Mouse (Mus musculus) CH12.LX (cell line): ENCODE results near the gene Atrip. TPM values are rescaled to one million over a fixed set of nuclear protein-coding genes. Genes with fewer than 3 reads are reported as not detected.

Experiments
- polyA plus RNA-seq: library from polyadenylated mRNA; unstranded; fragments of >175 nt; gene quantifications from 2 replicates; pipeline ENCODE4 v1.2.1, GENCODE M21; 2012; ENCODE audit warnings: low read depth; ENCODE audit not compliant: insufficient read length
- total RNA-seq, 2 experiments: library from RNA; depleted of rRNA; stranded (reverse); fragments of 300-350 nt in 1 of 2; fragments of >200 nt in 1 of 2; gene quantifications; 2 replicates each; pipeline ENCODE4 v1.2.3; 2012 to 2014

Atrip gene
- total and polyA plus RNA-seq, 3 experiments = 17.6 to 24.1 (median 18.0) TPM

Other genes starting within 250 kb of the Atrip start
- gene Celsr3, start 247.8 kb downstream of the Atrip start, total RNA-seq (2012; rRNA removed) = 0.04 and 0.29 TPM in 2 replicates
- not detected in 2 replicates for gene Celsr3, start 247.8 kb downstream of the Atrip start, total RNA-seq (2014; rRNA removed)
- 0.04 TPM in 1 of 2 replicates, not detected in the other for gene Celsr3, start 247.8 kb downstream of the Atrip start, polyA plus RNA-seq
- gene Slc26a6, start 220.8 kb downstream of the Atrip start, total RNA-seq (2012; rRNA removed) = 5.0 and 5.2 TPM in 2 replicates
- gene Slc26a6, start 220.8 kb downstream of the Atrip start, total RNA-seq (2014; rRNA removed) = 3.4 and 5.0 TPM in 2 replicates
- 8.3 and 10.0 TPM in 2 replicates for gene Slc26a6, start 220.8 kb downstream of the Atrip start, polyA plus RNA-seq
- gene Tmem89, start 159.5 kb downstream of the Atrip start, total RNA-seq (2012; rRNA removed) = not detected in 2 replicates
- not detected in 2 replicates for gene Tmem89, start 159.5 kb downstream of the Atrip start, total RNA-seq (2014; rRNA removed)
- gene Tmem89, start 159.5 kb downstream of the Atrip start, polyA plus RNA-seq = not detected in 2 replicates
- gene Uqcrc1, start 137.5 kb downstream of the Atrip start, total RNA-seq (2012; rRNA removed) = 327 and 351 TPM in 2 replicates
- gene Uqcrc1, start 137.5 kb downstream of the Atrip start, total RNA-seq (2014; rRNA removed) = 301 and 326 TPM in 2 replicates
- gene Uqcrc1, start 137.5 kb downstream of the Atrip start, polyA plus RNA-seq = 293 and 301 TPM in 2 replicates
- 0.98 and 1.1 TPM in 2 replicates for gene Col7a1, start 120.5 kb downstream of the Atrip start, total RNA-seq (2012; rRNA removed)
- 0.31 and 0.86 TPM in 2 replicates for gene Col7a1, start 120.5 kb downstream of the Atrip start, total RNA-seq (2014; rRNA removed)
- gene Col7a1, start 120.5 kb downstream of the Atrip start, polyA plus RNA-seq = 2.0 and 3.0 TPM in 2 replicates
- not detected in 2 replicates for gene Ucn2, start 88.1 kb downstream of the Atrip start, total RNA-seq (2012; rRNA removed)
- not detected in 2 replicates for gene Ucn2, start 88.1 kb downstream of the Atrip start, total RNA-seq (2014; rRNA removed)
- gene Ucn2, start 88.1 kb downstream of the Atrip start, polyA plus RNA-seq = 0.40 and 0.49 TPM in 2 replicates
- 4.5 and 5.1 TPM in 2 replicates for gene Pfkfb4, start 82.3 kb downstream of the Atrip start, total RNA-seq (2012; rRNA removed)
- 5.9 and 6.5 TPM in 2 replicates for gene Pfkfb4, start 82.3 kb downstream of the Atrip start, total RNA-seq (2014; rRNA removed)
- 6.0 and 6.7 TPM in 2 replicates for gene Pfkfb4, start 82.3 kb downstream of the Atrip start, polyA plus RNA-seq
- gene Shisa5, start 35.6 kb downstream of the Atrip start, total RNA-seq (2012; rRNA removed) = 134 and 153 TPM in 2 replicates
- gene Shisa5, start 35.6 kb downstream of the Atrip start, total RNA-seq (2014; rRNA removed) = 156 and 170 TPM in 2 replicates
- gene Shisa5, start 35.6 kb downstream of the Atrip start, polyA plus RNA-seq = 121 and 166 TPM in 2 replicates
- 20.8 and 31.5 TPM in 2 replicates for gene Trex1, start 14.4 kb downstream of the Atrip start, total RNA-seq (2012; rRNA removed)
- gene Trex1, start 14.4 kb downstream of the Atrip start, total RNA-seq (2014; rRNA removed) = 20.1 and 21.1 TPM in 2 replicates
- gene Trex1, start 14.4 kb downstream of the Atrip start, polyA plus RNA-seq = 15.8 and 22.9 TPM in 2 replicates
- gene Ccdc51, start 8.4 kb upstream of the Atrip start, total RNA-seq (2012; rRNA removed) = 18.2 TPM in 2 replicates
- gene Ccdc51, start 8.4 kb upstream of the Atrip start, total RNA-seq (2014; rRNA removed) = 15.9 and 16.2 TPM in 2 replicates
- gene Ccdc51, start 8.4 kb upstream of the Atrip start, polyA plus RNA-seq = 7.6 and 8.6 TPM in 2 replicates
- gene Tma7, start 8.5 kb upstream of the Atrip start, total RNA-seq (2012; rRNA removed) = 255 and 369 TPM in 2 replicates
- gene Tma7, start 8.5 kb upstream of the Atrip start, total RNA-seq (2014; rRNA removed) = 336 and 356 TPM in 2 replicates
- 494 and 529 TPM in 2 replicates for gene Tma7, start 8.5 kb upstream of the Atrip start, polyA plus RNA-seq
- gene Plxnb1, start 21.3 kb upstream of the Atrip start, total RNA-seq (2012; rRNA removed) = under 0.01 TPM in 1 of 2 replicates, not detected in the other
- not detected in 2 replicates for gene Plxnb1, start 21.3 kb upstream of the Atrip start, total RNA-seq (2014; rRNA removed)
- gene Plxnb1, start 21.3 kb upstream of the Atrip start, polyA plus RNA-seq = not detected in 2 replicates
- not detected in 2 replicates for gene Fbxw21, start 87.9 kb upstream of the Atrip start, total RNA-seq (2012; rRNA removed)
- not detected in 2 replicates for gene Fbxw21, start 87.9 kb upstream of the Atrip start, total RNA-seq (2014; rRNA removed)
- gene Fbxw21, start 87.9 kb upstream of the Atrip start, polyA plus RNA-seq = not detected in 2 replicates
- not detected in 2 replicates for gene Fbxw13, start 121.9 kb upstream of the Atrip start, total RNA-seq (2012; rRNA removed)
- not detected in 2 replicates for gene Fbxw13, start 121.9 kb upstream of the Atrip start, total RNA-seq (2014; rRNA removed)
- not detected in 2 replicates for gene Fbxw13, start 121.9 kb upstream of the Atrip start, polyA plus RNA-seq
- gene Fbxw20, start 160.6 kb upstream of the Atrip start, total RNA-seq (2012; rRNA removed) = not detected in 2 replicates
- not detected in 2 replicates for gene Fbxw20, start 160.6 kb upstream of the Atrip start, total RNA-seq (2014; rRNA removed)
- gene Fbxw20, start 160.6 kb upstream of the Atrip start, polyA plus RNA-seq = not detected in 2 replicates
- not detected in 2 replicates for gene Fbxw14, start 213.6 kb upstream of the Atrip start, total RNA-seq (2012; rRNA removed)
- gene Fbxw14, start 213.6 kb upstream of the Atrip start, total RNA-seq (2014; rRNA removed) = not detected in 2 replicates
- gene Fbxw14, start 213.6 kb upstream of the Atrip start, polyA plus RNA-seq = not detected in 2 replicates